Comparison of ENCODE assay signal across 20 mouse cellular contexts in the genomic region with DNA sequence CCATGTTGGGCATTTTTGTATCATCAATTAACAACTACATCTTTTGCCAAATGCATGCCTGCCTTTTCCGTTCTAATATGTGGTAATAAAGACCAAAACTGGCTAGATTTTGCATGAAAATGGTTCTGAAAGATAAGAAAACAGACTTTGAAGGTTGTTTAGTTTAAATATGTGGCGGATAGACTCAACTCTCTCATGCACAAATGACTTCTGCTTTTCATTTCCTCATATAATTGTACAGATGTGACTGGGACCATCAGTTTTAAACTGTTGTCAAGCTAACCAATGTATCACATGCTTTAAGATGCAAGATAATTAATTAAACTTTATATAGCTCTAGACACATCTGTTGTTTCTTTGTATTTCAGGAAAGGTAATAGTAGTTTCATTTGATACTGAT. TPM values are rescaled to one million over a fixed set of nuclear protein-coding genes. Genes with fewer than 3 reads are reported as not detected.
"Had no signal": no experiment of that assay in that cellular context is flagged by ENCODE, and none has a peak within 500 bp of the region (broad histone marks: within the 10 kb centered on the region; RNA-seq: fewer than 3 reads in every experiment).

No protein-coding gene starts in this region.

- H3K27me3 ChIP-seq: liver, embryonic 12.5 days; lung, embryonic 15.5 days; megakaryocyte, embryonic 14.5 days; neural tube, embryonic 13.5 days; neural tube, embryonic 15.5 days had no signal

- H3K4me3 ChIP-seq: liver, embryonic 12.5 days; lung, embryonic 15.5 days; megakaryocyte, embryonic 14.5 days; midbrain, embryonic 12.5 days; myocyte; neural tube, embryonic 13.5 days; neural tube, embryonic 15.5 days had no signal

- H3K4me1 ChIP-seq: lung, embryonic 15.5 days; megakaryocyte, embryonic 14.5 days; midbrain, embryonic 12.5 days; neural tube, embryonic 13.5 days; neural tube, embryonic 15.5 days had no signal

- ATAC-seq: liver, embryonic 12.5 days; lung, postnatal 0 days; midbrain, embryonic 16.5 days had no signal

- H3K27ac ChIP-seq: liver, embryonic 12.5 days; liver, embryonic 14.5 days; lung, embryonic 15.5 days; macrophage; midbrain, embryonic 12.5 days; neural tube, embryonic 13.5 days; neural tube, embryonic 15.5 days had no signal

- DNase-seq: lung, adult 2 months; lung, postnatal 14 days; lung, postnatal 36 days; midbrain, embryonic 14.5 days; right cerebral cortex, postnatal 14 days; thymus, adult 18-20 months; thymus, postnatal 25 days; thymus, postnatal 4 days had no signal

- H3K36me3 ChIP-seq: liver, embryonic 12.5 days; lung, embryonic 15.5 days; midbrain, embryonic 12.5 days; neural tube, embryonic 13.5 days had no signal

RNA-seq across cellular contexts. Expression of gene Pdzrn4, which starts 55.3 kb away (rescaled TPM):
- total RNA-seq: megakaryocyte progenitor cell, adult 5-6 weeks had no signal
- polyA plus RNA-seq: liver, embryonic 14.5 days; macrophage had no signal
